Mouse (Mus musculus): ENCODE results near the gene Galnt16.

DNA sequence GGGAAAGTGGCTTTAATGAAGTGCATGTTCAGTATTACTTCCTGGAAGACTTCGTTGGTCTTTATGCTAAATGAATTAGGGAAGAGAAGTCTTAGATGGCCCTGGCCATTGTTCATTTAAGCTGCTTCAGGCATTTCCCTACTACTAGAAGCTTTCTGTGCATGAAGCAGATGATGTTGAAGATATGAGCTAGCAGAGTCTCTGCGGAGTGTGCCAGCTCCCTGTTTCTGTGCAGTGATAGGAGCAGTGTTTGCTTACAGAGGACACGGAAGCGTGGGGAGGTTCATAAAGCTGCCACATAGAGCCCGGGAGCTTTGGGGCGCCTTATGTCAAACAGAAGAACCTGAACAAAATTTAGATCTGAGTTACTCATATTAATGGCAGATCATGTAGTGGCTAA is 140.6 kb downstream of the Galnt16 start:
- TF ChIP-seq CTCF (IDR thresholded peaks at IDR 0.05; ENCODE audit: insufficient read depth, low read depth, low read length), result no peak
- no peak for TF ChIP-seq POLR2A (IDR thresholded peaks at IDR 0.05; ENCODE audit: insufficient read depth, low read depth, low read length)
